Mouse (Mus musculus): ENCODE measurements around the gene Eea1.

DNA sequence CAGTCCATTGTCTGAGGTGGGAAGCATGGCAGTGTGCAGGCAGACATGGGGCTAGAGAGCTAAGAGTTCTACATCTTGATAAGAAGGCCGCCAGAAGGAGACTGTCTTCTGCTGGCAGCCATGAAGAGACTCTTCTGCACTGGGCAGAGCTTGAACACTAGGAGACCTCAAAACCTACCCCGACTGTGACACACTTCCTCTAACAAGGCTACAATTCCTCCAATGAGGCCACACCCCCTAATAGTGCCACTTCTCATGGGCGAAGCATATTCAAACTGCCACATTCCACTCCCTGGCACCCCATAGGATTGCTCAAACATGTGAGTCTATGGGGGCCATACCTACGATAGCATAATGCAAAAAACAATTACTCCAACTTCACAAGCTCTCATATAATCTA, 10.3 kb downstream of the Eea1 start:
- TF ChIP-seq CTCF (IDR thresholded peaks at IDR 0.05; ENCODE audit: control insufficient read depth, insufficient read depth, insufficient read length): no peak
- no peak for TF ChIP-seq USF1 (IDR thresholded peaks at IDR 0.05; ENCODE audit: low read depth)
- no peak for TF ChIP-seq MAX (IDR thresholded peaks at IDR 0.05)
- TF ChIP-seq MYOD1 (IDR thresholded peaks at IDR 0.05; ENCODE audit: control insufficient read depth, insufficient read length, low read depth): no peak
- TF ChIP-seq MYOG (IDR thresholded peaks at IDR 0.05; ENCODE audit: control insufficient read depth, extremely low read depth, insufficient read length): no peak
- no peak for TF ChIP-seq CEBPB (IDR thresholded peaks at IDR 0.05; ENCODE audit: low read depth)
- no peak for TF ChIP-seq FOSL1 (IDR thresholded peaks at IDR 0.05; ENCODE audit: insufficient read depth, low read length, poor library complexity, severe bottlenecking)

All from C2C12 (cell line).